Mouse (Mus musculus) testis, adult 2 months (tissue): ENCODE results near the gene Gm20388.

Experiments used
- CTCF ChIP-seq: fragments of 200-500 bp; IDR thresholded peaks from 2 replicates; pipeline ENCODE4 v1.5.1; 2012; ENCODE audit warnings: low read depth, mild to moderate bottlenecking, inconsistent platforms, low read length, moderate library complexity; ENCODE audit not compliant: control insufficient read depth, insufficient read depth, insufficient replicate concordance
- POLR2A ChIP-seq: fragments of 200-500 bp; IDR thresholded peaks from 2 replicates; pipeline ENCODE4 v1.6.1; 2012; ENCODE audit warnings: low read depth, mild to moderate bottlenecking, inconsistent platforms, low read length, moderate library complexity; ENCODE audit not compliant: control insufficient read depth

DNA sequence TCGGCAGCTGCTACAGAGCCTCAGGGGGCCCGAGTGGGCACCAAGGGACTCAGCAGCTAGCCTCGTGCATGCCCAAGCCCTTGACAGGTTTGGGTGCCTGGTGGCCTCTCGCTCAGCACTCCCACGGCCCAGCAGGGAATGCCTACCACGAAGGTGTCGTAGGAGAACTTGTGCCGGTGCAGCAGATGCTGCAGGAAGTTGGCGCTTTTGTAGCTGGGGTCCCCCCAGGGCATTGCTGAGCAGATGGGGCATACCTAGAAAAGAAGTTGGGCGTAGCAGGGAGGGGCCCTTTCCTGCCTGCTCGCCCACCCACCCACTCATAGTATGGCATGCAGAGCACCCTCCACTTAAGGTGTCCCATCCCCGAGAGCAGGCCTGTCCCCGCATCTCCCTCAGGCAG, 2557.2 kb downstream of the Gm20388 start:
- TF ChIP-seq CTCF (no peak), POLR2A (no peak)
